Mouse (Mus musculus) cortical plate, adult 2 months (tissue): ENCODE results near the gene Gm21497. TPM values are rescaled to one million over a fixed set of nuclear protein-coding genes. Genes with fewer than 3 reads are reported as not detected.
"Not testable (repeated sequence)": the region's sequence is repeated elsewhere in the genome, so short reads cannot be mapped to it uniquely, and the experiment has no call there.

Source experiments
- H3K27ac ChIP-seq: fragments of 200-500 bp; 2 replicates; pipeline ENCODE4 v1.5.1; 2012; ENCODE audit warnings: low read length, control low read depth, inconsistent platforms; ENCODE audit not compliant: insufficient read depth
- H3K4me1 ChIP-seq: fragments of 200-500 bp; 2 replicates; pipeline ENCODE4 v1.6.1; 2011; ENCODE audit warnings: low read length; ENCODE audit not compliant: control insufficient read depth, insufficient read depth
- H3K4me3 ChIP-seq: fragments of 200-500 bp; 2 replicates; pipeline ENCODE4 v1.5.1; 2011; ENCODE audit warnings: mild to moderate bottlenecking, low read length, control low read depth; ENCODE audit not compliant: insufficient read depth
- polyA plus RNA-seq: library from polyadenylated mRNA; depleted of rRNA; stranded (reverse); fragments of >200 nt; gene quantifications from 2 replicates; pipeline ENCODE4 v1.2.3, GENCODE M21; 2012; rRNA removed

The Gm21497 gene
- not detected in 2 replicates for polyA plus RNA-seq

DNA sequence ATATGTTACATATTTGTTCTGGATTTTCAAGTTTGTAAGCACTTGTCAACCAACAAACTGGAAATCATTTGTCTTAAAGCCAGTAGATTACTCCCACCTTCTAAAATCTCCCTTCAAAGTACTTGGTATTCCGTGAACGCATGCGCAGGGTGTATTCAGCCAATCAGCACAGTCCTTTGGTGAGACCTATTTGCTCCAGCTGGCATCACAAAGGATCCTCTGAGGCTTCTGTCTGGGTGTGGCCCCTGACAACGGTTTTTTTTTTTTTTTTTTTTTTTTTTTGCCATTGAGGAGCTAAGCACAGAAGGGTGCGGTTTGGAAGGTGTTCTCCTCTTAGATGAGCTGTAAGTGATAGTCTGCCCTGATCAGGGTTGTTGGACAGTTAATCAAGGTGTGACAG is at the start of gene Gm21497:
TSS of gene Gm21497 (plus strand) at position 301 of the 400 bp plus-strand sequence.
- H3K4me1 ChIP-seq, H3K27ac ChIP-seq, H3K4me3 ChIP-seq: not testable (repeated sequence)
